Comparison of ENCODE assay signal across 23 mouse cellular contexts in genomic region chr6:140611282-140611681, GRCm38 (mm10). TPM values are rescaled to one million over a fixed set of nuclear protein-coding genes. Genes with fewer than 3 reads are reported as not detected.
A peak's percentile ranks its signal among the peaks of the same experiment; 100 is the strongest.
DNase-seq lines count a peak whose midpoint lies in the region; ATAC-seq and TF ChIP-seq lines count a peak whose summit lies in the region.
"Had no signal": no experiment of that assay in that cellular context is flagged by ENCODE, and none has a peak within 500 bp of the region (broad histone marks: within the 10 kb centered on the region; RNA-seq: fewer than 3 reads in every experiment).

No protein-coding gene starts in this region.

- no peaks in the 10 kb centered on the region for H3K36me3 ChIP-seq in limb, embryonic 14.5 days (ENCODE audit: control insufficient read depth, insufficient read depth, low read length)
- H3K36me3 ChIP-seq: heart, embryonic 12.5 days; hindbrain, embryonic 12.5 days; intestine, embryonic 15.5 days; liver, embryonic 12.5 days; midbrain, embryonic 13.5 days had no signal

- intact Hi-C loops in gastrocnemius, adult 2 months (cut with DNase I): no loop called here
- intact Hi-C loops in gastrocnemius, postnatal 36 days (cut with DNase I): no loop called here

- TF ChIP-seq CTCF in gastrocnemius, adult 2 months (IDR thresholded peaks at IDR 0.05): no peak

- H3K27me3 ChIP-seq in limb, embryonic 14.5 days (ENCODE audit: control insufficient read depth, insufficient read depth, low read length): no peaks in the 10 kb centered on the region
- H3K27me3 ChIP-seq: forebrain, embryonic 13.5 days; heart, embryonic 12.5 days; hindbrain, embryonic 12.5 days; intestine, embryonic 15.5 days; liver, embryonic 12.5 days; midbrain, embryonic 13.5 days had no signal

- H3K9me3 ChIP-seq in limb, embryonic 14.5 days (ENCODE audit: control insufficient read depth, low read length): no peaks in the 10 kb centered on the region
- H3K9me3 ChIP-seq: forebrain, embryonic 13.5 days; heart, embryonic 12.5 days; hindbrain, embryonic 12.5 days; intestine, embryonic 15.5 days; liver, embryonic 12.5 days; midbrain, embryonic 13.5 days had no signal

- TF ChIP-seq POLR2A in limb, embryonic 14.5 days (IDR thresholded peaks at IDR 0.05; ENCODE audit: borderline replicate concordance, extremely low read depth, insufficient read depth, insufficient read length): no peak

- 45% methylated on average over 4 of the region's 4 CpGs for WGBS in limb, embryonic 14.5 days

- no peak for DNase-seq in gastrocnemius, adult 2 months
- DNase-seq in gastrocnemius, postnatal 36 days: no peak
- peak; percentile 25 for DNase-seq in heart, postnatal 4 days
- no peak for DNase-seq in heart, adult 9 months (ENCODE audit: low spot score in 2 of 2)
- DNase-seq in NIH3T3 (ENCODE audit: low read depth): peak; percentile 62
- peak; percentile 47 for DNase-seq in limb, embryonic 14.5 days (ENCODE audit: low spot score)
- DNase-seq in Muller cell, postnatal 12 days (ENCODE audit: inconsistent ontology term): no peak
- DNase-seq: adrenal gland, adult 2 months; cerebellum, adult 8-10 months; cerebellum, postnatal 25 days; heart, postnatal 14 days; kidney, adult 8-10 months; kidney, postnatal 10 days; liver, postnatal 0 days; thymus, postnatal 4 days had no signal

- H3K9ac ChIP-seq in limb, embryonic 14.5 days (ENCODE audit: low read depth, low read length, severe bottlenecking): no peak overlapping the region
- H3K9ac ChIP-seq: forebrain, embryonic 13.5 days; heart, embryonic 12.5 days; hindbrain, embryonic 12.5 days; intestine, embryonic 15.5 days; liver, embryonic 12.5 days; liver, postnatal 0 days; midbrain, embryonic 13.5 days had no signal

- 0 out of 2 replicates have a peak, but pooled peaks cover 6% of the 10 kb centered on the region for H3K4me1 ChIP-seq in limb, embryonic 14.5 days (ENCODE audit: control insufficient read depth, insufficient read depth, low read length)
- H3K4me1 ChIP-seq: heart, embryonic 12.5 days; hindbrain, embryonic 12.5 days; intestine, embryonic 15.5 days had no signal

- no peak overlapping the region for H3K4me2 ChIP-seq in limb, embryonic 14.5 days (replicated peaks; ENCODE audit: low read depth, low read length, severe bottlenecking)
- H3K4me2 ChIP-seq: forebrain, embryonic 13.5 days; heart, embryonic 12.5 days; hindbrain, embryonic 12.5 days; intestine, embryonic 15.5 days; liver, embryonic 12.5 days; midbrain, embryonic 13.5 days had no signal

- H3K27ac ChIP-seq in gastrocnemius, adult 2 months: peak overlapping the region; percentile 75
- H3K27ac ChIP-seq in limb, embryonic 14.5 days (replicated peaks; ENCODE audit: low read depth, low read length): peak overlapping the region; percentile 80
- H3K27ac ChIP-seq: forebrain, embryonic 13.5 days; hindbrain, embryonic 12.5 days; hindbrain, postnatal 0 days; intestine, embryonic 15.5 days; liver, embryonic 12.5 days; macrophage; midbrain, embryonic 13.5 days had no signal

- ATAC-seq in limb, embryonic 14.5 days (ENCODE audit: low FRiP score, low read depth): no peak
- ATAC-seq: forebrain, embryonic 13.5 days; hindbrain, postnatal 0 days; intestine, embryonic 15.5 days; liver, embryonic 12.5 days; liver, postnatal 0 days; midbrain, embryonic 13.5 days had no signal

- peak overlapping the region; percentile 49; the same call in 1 of the 2 replicates for H3K4me3 ChIP-seq in gastrocnemius, adult 2 months
- H3K4me3 ChIP-seq in limb, embryonic 14.5 days (replicated peaks; ENCODE audit: low read length): no peak overlapping the region
- H3K4me3 ChIP-seq: forebrain, embryonic 13.5 days; heart, embryonic 12.5 days; hindbrain, embryonic 12.5 days; intestine, embryonic 15.5 days; liver, embryonic 12.5 days; midbrain, embryonic 13.5 days had no signal

RNA-seq across cellular contexts. Expression of gene Aebp2, which starts 11.2 kb away (rescaled TPM):
- 10 to 100 TPM; 32.2 to 32.9 TPM for total RNA-seq in gastrocnemius, adult 2 months (2021)
- total RNA-seq in gastrocnemius, postnatal 36 days (2021): 10 to 100 TPM; 25.3 to 29.4 TPM
- total RNA-seq in heart, postnatal 4 days (2021): 10 to 100 TPM; 49.0 to 49.1 TPM
- 64.1 and 67.4 TPM in 2 replicates for polyA plus RNA-seq in limb, embryonic 14.5 days (2012; rRNA removed)
- 23.3 and 29.8 TPM in 2 replicates for polyA plus RNA-seq in limb, embryonic 14.5 days (2014; fragmentation: Nextera tagmentation; extraction: Ambion mirVana)

Comparison
In these comparisons a context has a peak if more than half of its experiments do, and no peak if none do; other contexts are left out.
1. DNase-seq: peak in heart, postnatal 4 days (single experiment), NIH3T3 (single experiment) and limb, embryonic 14.5 days (single experiment); none in gastrocnemius, adult 2 months (single experiment), gastrocnemius, postnatal 36 days (0 of 2), heart, adult 9 months (0 of 2) and Muller cell, postnatal 12 days (single experiment).